Comparison of ENCODE assay signal across 7 mouse cellular contexts in the genomic region with DNA sequence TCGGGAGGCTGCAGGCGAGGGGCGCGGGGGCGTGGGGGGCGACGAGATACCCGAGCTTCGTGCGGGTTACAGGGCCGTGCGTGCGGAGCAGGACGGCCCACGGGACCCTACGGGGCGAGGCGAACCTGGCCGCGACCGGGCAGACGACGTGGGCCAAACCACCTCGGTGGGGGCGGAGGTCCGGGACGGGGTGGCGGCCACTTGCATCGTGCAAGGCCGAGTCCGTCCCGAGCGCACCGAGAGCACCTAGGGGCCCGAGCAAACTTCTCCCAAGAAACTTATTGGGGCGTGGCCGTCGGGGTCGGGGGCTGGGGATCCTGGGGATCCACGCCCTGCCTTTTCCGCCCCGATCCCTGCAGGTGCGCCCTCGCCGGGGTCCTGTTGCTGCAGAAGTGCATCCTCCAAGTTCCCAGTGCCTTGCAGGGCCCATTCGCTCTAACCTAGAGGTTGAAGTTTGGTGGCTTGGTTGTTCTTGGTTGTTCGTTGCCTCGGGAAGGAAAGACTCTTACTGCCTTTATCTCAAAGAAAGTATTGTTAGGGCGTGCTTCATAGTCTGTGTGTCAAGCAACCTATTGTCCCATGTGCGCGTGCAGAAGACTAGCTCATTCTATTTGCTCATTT. TPM values are rescaled to one million over a fixed set of nuclear protein-coding genes. Genes with fewer than 3 reads are reported as not detected.
A peak's percentile ranks its signal among the peaks of the same experiment; 100 is the strongest.
DNase-seq lines count a peak whose midpoint lies in the region; ATAC-seq and TF ChIP-seq lines count a peak whose summit lies in the region.

No protein-coding gene starts in this region.

- no peaks in the 10 kb centered on the region for H3K27me3 ChIP-seq in ES-Bruce4 (ENCODE audit: control insufficient read depth, insufficient read depth, low read length, poor library complexity, severe bottlenecking)
- no peaks in the 10 kb centered on the region for H3K27me3 ChIP-seq in embryonic facial prominence, embryonic 14.5 days (replicated peaks; ENCODE audit: control insufficient read depth, insufficient read depth, low read length)
- no peaks in the 10 kb centered on the region for H3K27me3 ChIP-seq in hindbrain, embryonic 14.5 days (ENCODE audit: control insufficient read depth, insufficient read depth, low read length)
- no peaks in the 10 kb centered on the region for H3K27me3 ChIP-seq in liver, embryonic 14.5 days (ENCODE audit: control insufficient read depth, insufficient read depth, low read length)
- no peaks in the 10 kb centered on the region for H3K27me3 ChIP-seq in neural tube, embryonic 14.5 days (ENCODE audit: control insufficient read depth, insufficient read depth, low read length)

- DNase-seq in 3T3-L1 (ENCODE audit: low read depth, low spot score): peak; percentile 49
- peak; percentile 50 for DNase-seq in embryonic facial prominence, embryonic 14.5 days (ENCODE audit: low spot score)
- no peak for DNase-seq in hindbrain, embryonic 14.5 days (ENCODE audit: low spot score)
- no peak for DNase-seq in liver, embryonic 14.5 days (ENCODE audit: low read depth in 3 of 3, low spot score in 3 of 3)
- no peak for DNase-seq in ovary, postnatal 14 days (ENCODE audit: low spot score)

- H3K27ac ChIP-seq in ES-Bruce4 (ENCODE audit: insufficient read depth, low read length): no peak overlapping the region
- peak overlapping the region; percentile 94 for H3K27ac ChIP-seq in embryonic facial prominence, embryonic 14.5 days (replicated peaks; ENCODE audit: low read depth, low read length)
- peak overlapping the region; percentile 93 for H3K27ac ChIP-seq in hindbrain, embryonic 14.5 days
- no peak overlapping the region for H3K27ac ChIP-seq in liver, embryonic 14.5 days
- peak overlapping the region; percentile 85 for H3K27ac ChIP-seq in neural tube, embryonic 14.5 days (ENCODE audit: low read depth, low read length)

- TF ChIP-seq EP300 in ES-Bruce4 (IDR thresholded peaks at IDR 0.05; ENCODE audit: insufficient read depth, low read depth, low read length): no peak
- TF ChIP-seq EP300 in liver, embryonic 14.5 days (IDR thresholded peaks at IDR 0.05; ENCODE audit: low read depth): no peak

- H3K9ac ChIP-seq in ES-Bruce4 (ENCODE audit: low read depth, poor library complexity, severe bottlenecking): peak overlapping the region; percentile 73
- H3K9ac ChIP-seq in embryonic facial prominence, embryonic 14.5 days (ENCODE audit: low read depth, low read length): peak overlapping the region; percentile 95
- H3K9ac ChIP-seq in hindbrain, embryonic 14.5 days: peak overlapping the region; percentile 82
- peak overlapping the region; percentile 48 for H3K9ac ChIP-seq in liver, embryonic 14.5 days (replicated peaks)
- peak overlapping the region; percentile 68 for H3K9ac ChIP-seq in neural tube, embryonic 14.5 days (replicated peaks; ENCODE audit: low read depth, low read length)

- TF ChIP-seq POLR2A in ES-Bruce4 (IDR thresholded peaks at IDR 0.05; ENCODE audit: insufficient read depth, low read length): no peak

- H3K4me2 ChIP-seq in embryonic facial prominence, embryonic 14.5 days (ENCODE audit: low read depth, low read length): peak overlapping the region; percentile 75
- peak overlapping the region; percentile 78 for H3K4me2 ChIP-seq in hindbrain, embryonic 14.5 days (replicated peaks)
- peak overlapping the region; percentile 65 for H3K4me2 ChIP-seq in liver, embryonic 14.5 days (ENCODE audit: low read depth)
- peak overlapping the region; percentile 77 for H3K4me2 ChIP-seq in neural tube, embryonic 14.5 days (ENCODE audit: low read depth, low read length)

- no peak for TF ChIP-seq CTCF in ES-Bruce4 (IDR thresholded peaks at IDR 0.05; ENCODE audit: low read depth, low read length)
- no peak for TF ChIP-seq CTCF in liver, embryonic 14.5 days (IDR thresholded peaks at IDR 0.05; ENCODE audit: low read depth)

- H3K4me3 ChIP-seq in ES-Bruce4 (ENCODE audit: low read depth, low read length): peak overlapping the region; percentile 62
- peak overlapping the region; percentile 97 for H3K4me3 ChIP-seq in embryonic facial prominence, embryonic 14.5 days (ENCODE audit: low read depth, low read length)
- H3K4me3 ChIP-seq in hindbrain, embryonic 14.5 days (replicated peaks; ENCODE audit: low read length): peak overlapping the region; percentile 81
- H3K4me3 ChIP-seq in liver, embryonic 14.5 days (ENCODE audit: insufficient read depth in 1 of 2, low read depth in 2 of 2, low read length in 2 of 2): peak overlapping the region; percentile 64 to 67
- H3K4me3 ChIP-seq in neural tube, embryonic 14.5 days (ENCODE audit: low read depth, low read length): peak overlapping the region; percentile 88

- peak; percentile 0; the same call in 1 of the 2 replicates for ATAC-seq in embryonic facial prominence, embryonic 14.5 days (ENCODE audit: low read depth)
- peak; percentile 77 for ATAC-seq in hindbrain, embryonic 14.5 days (ENCODE audit: low FRiP score)
- peak; percentile 57 for ATAC-seq in liver, embryonic 14.5 days (ENCODE audit: insufficient read depth)
- ATAC-seq in neural tube, embryonic 14.5 days (ENCODE audit: low read depth): peak; percentile 73

- WGBS in embryonic facial prominence, embryonic 14.5 days: under 1% methylated on average over 36 of the region's 51 CpGs
- under 1% methylated on average over 45 of the region's 51 CpGs for WGBS in hindbrain, embryonic 14.5 days
- WGBS in liver, embryonic 14.5 days (ENCODE audit: insufficient replicate concordance): 0% methylated on average over 42 of the region's 51 CpGs
- under 1% methylated on average over 51 of the region's 51 CpGs for WGBS in neural tube, embryonic 14.5 days

- H3K9me3 ChIP-seq in ES-Bruce4 (replicated peaks; ENCODE audit: control insufficient read depth, insufficient read depth, low read length, poor library complexity, severe bottlenecking): no peaks in the 10 kb centered on the region
- no peaks in the 10 kb centered on the region for H3K9me3 ChIP-seq in embryonic facial prominence, embryonic 14.5 days (ENCODE audit: control insufficient read depth, low read length)
- H3K9me3 ChIP-seq in hindbrain, embryonic 14.5 days (ENCODE audit: control insufficient read depth, low read length): no peaks in the 10 kb centered on the region
- no peaks in the 10 kb centered on the region for H3K9me3 ChIP-seq in liver, embryonic 14.5 days (ENCODE audit: control insufficient read depth, low read length)
- no peaks in the 10 kb centered on the region for H3K9me3 ChIP-seq in neural tube, embryonic 14.5 days (ENCODE audit: control insufficient read depth, low read length)

- no peaks in the 10 kb centered on the region for H3K4me1 ChIP-seq in ES-Bruce4 (ENCODE audit: control insufficient read depth, insufficient read depth, low read length)
- peaks cover 14% of the 10 kb centered on the region; the same call in 1 of the 2 replicates for H3K4me1 ChIP-seq in embryonic facial prominence, embryonic 14.5 days (ENCODE audit: control insufficient read depth, insufficient read depth, low read length)
- H3K4me1 ChIP-seq in hindbrain, embryonic 14.5 days (replicated peaks; ENCODE audit: control insufficient read depth, insufficient read depth, low read length): peaks cover 29% of the 10 kb centered on the region
- peaks cover 0 to 2% of the 10 kb centered on the region in 2 experiments; a peak in 2 of 4 replicates for H3K4me1 ChIP-seq in liver, embryonic 14.5 days (replicated peaks; ENCODE audit: control insufficient read depth in 2 of 2, insufficient read depth in 2 of 2, low read length in 1 of 2)
- peaks cover 9% of the 10 kb centered on the region; the same call in 1 of the 2 replicates for H3K4me1 ChIP-seq in neural tube, embryonic 14.5 days (ENCODE audit: control insufficient read depth, insufficient read depth, low read length)

- no peaks in the 10 kb centered on the region for H3K36me3 ChIP-seq in ES-Bruce4 (ENCODE audit: control insufficient read depth, insufficient read depth, low read length, poor library complexity, severe bottlenecking)
- H3K36me3 ChIP-seq in embryonic facial prominence, embryonic 14.5 days (ENCODE audit: control insufficient read depth, insufficient read depth, low read length): no peaks in the 10 kb centered on the region
- no peaks in the 10 kb centered on the region for H3K36me3 ChIP-seq in hindbrain, embryonic 14.5 days (replicated peaks; ENCODE audit: control insufficient read depth, insufficient read depth)
- no peaks in the 10 kb centered on the region for H3K36me3 ChIP-seq in liver, embryonic 14.5 days (replicated peaks; ENCODE audit: control insufficient read depth, insufficient read depth, low read depth)
- no peaks in the 10 kb centered on the region for H3K36me3 ChIP-seq in neural tube, embryonic 14.5 days (ENCODE audit: control insufficient read depth, insufficient read depth, low read length)

RNA-seq across cellular contexts. Expression of gene Btbd3, which starts 0.6 kb away (rescaled TPM):
- 12.3 and 13.6 TPM in 2 replicates for polyA plus RNA-seq in ES-Bruce4 (2011; ENCODE audit: insufficient read depth, insufficient read length, low read depth, missing spikeins)
- polyA plus RNA-seq in embryonic facial prominence, embryonic 14.5 days (2014; fragmentation: Nextera tagmentation; extraction: Ambion mirVana): 28.1 and 29.4 TPM in 2 replicates
- polyA plus RNA-seq in hindbrain, embryonic 14.5 days (2014; fragmentation: Nextera tagmentation; extraction: Ambion mirVana): 32.1 and 40.3 TPM in 2 replicates
- polyA plus RNA-seq in liver, embryonic 14.5 days (2012; rRNA removed): 1.5 and 1.8 TPM in 2 replicates
- 2.0 TPM in 2 replicates for polyA plus RNA-seq in liver, embryonic 14.5 days (2014; fragmentation: Nextera tagmentation; extraction: Ambion mirVana)
- polyA plus RNA-seq in neural tube, embryonic 14.5 days (2014; fragmentation: Nextera tagmentation; extraction: Ambion mirVana): 26.1 and 26.7 TPM in 2 replicates

Comparison
In these comparisons a context has a peak if more than half of its experiments do, and no peak if none do; other contexts are left out.
1. DNase-seq: peak in 3T3-L1 (single experiment) and embryonic facial prominence, embryonic 14.5 days (single experiment); none in hindbrain, embryonic 14.5 days (single experiment), liver, embryonic 14.5 days (0 of 3) and ovary, postnatal 14 days (single experiment).
2. H3K27ac ChIP-seq: peak in embryonic facial prominence, embryonic 14.5 days (single experiment), hindbrain, embryonic 14.5 days (single experiment) and neural tube, embryonic 14.5 days (single experiment); none in ES-Bruce4 (single experiment) and liver, embryonic 14.5 days (single experiment).
3. ATAC-seq: peak in every context shown above with its lines; median percentile 77 in hindbrain, embryonic 14.5 days; 73 in neural tube, embryonic 14.5 days; 57 in liver, embryonic 14.5 days; 0 in embryonic facial prominence, embryonic 14.5 days.
4. Peak in every context shown above with its lines, with median percentiles within 50 percentile points of each other: H3K4me3 ChIP-seq, H3K9ac ChIP-seq and H3K4me2 ChIP-seq.